Mouse (Mus musculus) neural tube, embryonic 15.5 days (tissue): ENCODE results near the gene Ptprd. TPM values are rescaled to one million over a fixed set of nuclear protein-coding genes. Genes with fewer than 3 reads are reported as not detected.
A peak's percentile ranks its signal among the peaks of the same experiment; 100 is the strongest.

Experiments used
- ATAC-seq: fragments of 200-750 bp; cut with Nextera tagmentation; 2 replicates; pipeline ENCODE4 v1.8.0; 2017; ENCODE audit warnings: mild to moderate bottlenecking, moderate TSS enrichment, moderate library complexity; ENCODE audit not compliant: low FRiP score
- H3K27ac ChIP-seq: fragments of 300-500 bp; sonication (generic); replicated peaks from 2 replicates; pipeline ENCODE4 v1.5.1; 2015; ENCODE audit warnings: mild to moderate bottlenecking, inconsistent platforms
- H3K27me3 ChIP-seq: fragments of 300-500 bp; sonication (generic); replicated peaks from 2 replicates; pipeline ENCODE4 v1.6.1; 2015; ENCODE audit warnings: inconsistent platforms
- H3K36me3 ChIP-seq: fragments of 300-500 bp; sonication (generic); 2 replicates; pipeline ENCODE4 v1.6.1; 2015; ENCODE audit warnings: inconsistent platforms
- H3K4me1 ChIP-seq: fragments of 300-500 bp; sonication (generic); 2 replicates; pipeline ENCODE4 v1.6.1; 2015; ENCODE audit warnings: inconsistent platforms
- H3K4me2 ChIP-seq: fragments of 300-500 bp; sonication (generic); 2 replicates; pipeline ENCODE4 v1.6.1; 2015; ENCODE audit warnings: inconsistent platforms, mild to moderate bottlenecking, moderate library complexity
- H3K4me3 ChIP-seq: fragments of 300-500 bp; sonication (generic); replicated peaks from 2 replicates; pipeline ENCODE4 v1.5.1; 2015; ENCODE audit warnings: mild to moderate bottlenecking, inconsistent platforms
- H3K9ac ChIP-seq: fragments of 300-500 bp; sonication (generic); replicated peaks from 2 replicates; pipeline ENCODE4 v1.6.1; 2015; ENCODE audit warnings: mild to moderate bottlenecking, inconsistent platforms
- H3K9me3 ChIP-seq: fragments of 300-500 bp; sonication (generic); replicated peaks from 2 replicates; pipeline ENCODE4 v1.6.1; 2016; ENCODE audit warnings: inconsistent platforms
- WGBS: fragments of 180-500 bp; shearing (Covaris S2); methylation state at CpG from one replicate; pipeline ENCODE4 v1.1.7; 2015; ENCODE audit warnings: mixed read lengths; 5-methylcytosine and 5-hydroxymethylcytosine counted together
- polyA plus RNA-seq: library from polyadenylated mRNA; unstranded; fragments of >200 nt; fragmentation: Nextera tagmentation; extraction: Ambion mirVana; gene quantifications from 2 replicates; pipeline ENCODE4 v1.2.1, GENCODE M21; 2015

Gene Ptprd
- polyA plus RNA-seq, 1 experiment from 2014 or later, result 96.1 TPM

GRCm38 (mm10) chr4:76244371-76244770 is 1967.4 kb downstream of the Ptprd start:
- H3K9me3 ChIP-seq, result no peaks in the 10 kb centered on the region
- no peaks in the 10 kb centered on the region for H3K36me3 ChIP-seq
- 29% methylated on average over 6 of the region's 6 CpGs for WGBS
- peak; percentile 21; the same call in 1 of the 2 replicates for ATAC-seq
- no peak overlapping the region for H3K27ac ChIP-seq
- peaks cover 21% of the 10 kb centered on the region for H3K4me1 ChIP-seq
- H3K4me3 ChIP-seq, result no peak overlapping the region
- H3K4me2 ChIP-seq, result no peak overlapping the region
- no peaks in the 10 kb centered on the region for H3K27me3 ChIP-seq
- no peak overlapping the region for H3K9ac ChIP-seq

DNA sequence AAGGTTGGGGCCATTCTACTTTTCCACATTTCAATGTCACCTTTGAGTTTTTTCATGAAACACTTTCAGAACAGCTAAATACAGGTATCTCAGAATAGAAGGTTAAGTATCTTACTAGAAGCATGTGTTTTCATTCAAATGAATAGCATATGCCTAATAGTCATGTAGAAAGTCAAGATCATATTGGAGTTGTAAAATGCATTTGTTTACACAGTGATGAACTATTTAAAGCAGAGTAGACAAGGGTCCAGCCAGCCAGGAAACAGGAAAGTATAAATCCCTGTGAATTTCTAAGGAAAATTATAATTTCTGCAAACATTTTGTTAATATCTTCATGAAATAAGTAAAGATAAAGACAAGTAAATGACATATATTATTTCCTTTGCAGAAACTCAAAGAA is 1970.2 kb downstream of the Ptprd start:
- H3K4me1 ChIP-seq, result peaks cover 40% of the 10 kb centered on the region
- no peak for ATAC-seq

DNA sequence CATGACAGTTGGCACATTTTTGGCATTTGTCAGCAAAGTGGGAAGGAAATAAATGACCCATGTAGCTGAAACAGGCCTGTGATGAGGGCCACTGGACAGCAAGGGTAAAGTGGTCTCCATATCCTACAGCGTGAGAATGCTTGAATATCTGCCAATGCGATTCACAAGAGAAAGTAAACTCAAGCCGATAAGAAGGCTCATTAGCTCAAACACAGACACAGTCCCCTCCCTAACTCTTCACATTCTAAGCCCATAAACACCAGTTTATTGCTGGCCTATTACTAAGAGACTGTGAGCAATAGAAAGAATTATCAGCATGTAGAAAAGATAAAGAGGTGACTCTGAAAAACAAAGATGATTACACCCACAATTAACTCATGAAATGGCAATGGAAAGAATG is 1970.6 kb downstream of the Ptprd start:
- WGBS, result 18% methylated on average over 3 of the region's 3 CpGs
- H3K4me2 ChIP-seq, result no peak overlapping the region
- H3K4me1 ChIP-seq, result peaks cover 40% of the 10 kb centered on the region
- no peaks in the 10 kb centered on the region for H3K27me3 ChIP-seq
- H3K9ac ChIP-seq, result no peak overlapping the region
- ATAC-seq, result peak; percentile 16; the same call in 1 of the 2 replicates
- no peak overlapping the region for H3K4me3 ChIP-seq
- H3K9me3 ChIP-seq, result no peaks in the 10 kb centered on the region
- 0 out of 2 replicates have a peak overlapping the region, but pooled peaks have one; percentile 39 for H3K27ac ChIP-seq
- H3K36me3 ChIP-seq, result no peaks in the 10 kb centered on the region

More for the DNA sequence above, 1970.2 kb downstream of the Ptprd start:
- no peak overlapping the region for H3K9ac ChIP-seq
- H3K27me3 ChIP-seq, result no peaks in the 10 kb centered on the region
- H3K4me3 ChIP-seq, result no peak overlapping the region
- H3K4me2 ChIP-seq, result no peak overlapping the region
- no peaks in the 10 kb centered on the region for H3K36me3 ChIP-seq
- H3K9me3 ChIP-seq, result no peaks in the 10 kb centered on the region
- no peak overlapping the region for H3K27ac ChIP-seq

- Histone ChIP-seq H3K4me2 (peak overlapping the region; percentile 41), H3K9ac (0 out of 2 replicates have a peak overlapping the region, but pooled peaks have one; percentile 5), H3K4me1 (peaks cover 36% of the 10 kb centered on the region), H3K27me3 (no peaks in the 10 kb centered on the region), H3K36me3 (no peaks in the 10 kb centered on the region), H3K27ac (peak overlapping the region; percentile 63), H3K9me3 (no peaks in the 10 kb centered on the region), H3K4me3 (peak overlapping the region; percentile 13; the same call in 1 of the 2 replicates)
- ATAC-seq, result peak; percentile 70
- WGBS, result 12% methylated on average over 5 of the region's 5 CpGs
Measured at GRCm38 (mm10) chr4:76239063-76239462, 1972.7 kb downstream of the Ptprd start.

- no peaks in the 10 kb centered on the region for H3K9me3 ChIP-seq
- H3K27ac ChIP-seq, result peak overlapping the region; percentile 63
- no peaks in the 10 kb centered on the region for H3K36me3 ChIP-seq
- 40% methylated on average over 5 of the region's 5 CpGs for WGBS
- H3K4me1 ChIP-seq, result peaks cover 36% of the 10 kb centered on the region
- 0 out of 2 replicates have a peak overlapping the region, but pooled peaks have one; percentile 5 for H3K9ac ChIP-seq
- peak overlapping the region; percentile 41 for H3K4me2 ChIP-seq
- H3K4me3 ChIP-seq, result no peak overlapping the region
- peak; percentile 49; the same call in 1 of the 2 replicates for ATAC-seq
- H3K27me3 ChIP-seq, result no peaks in the 10 kb centered on the region
Measured at GRCm38 (mm10) chr4:76238577-76238976, 1973.2 kb downstream of the Ptprd start.

DNA sequence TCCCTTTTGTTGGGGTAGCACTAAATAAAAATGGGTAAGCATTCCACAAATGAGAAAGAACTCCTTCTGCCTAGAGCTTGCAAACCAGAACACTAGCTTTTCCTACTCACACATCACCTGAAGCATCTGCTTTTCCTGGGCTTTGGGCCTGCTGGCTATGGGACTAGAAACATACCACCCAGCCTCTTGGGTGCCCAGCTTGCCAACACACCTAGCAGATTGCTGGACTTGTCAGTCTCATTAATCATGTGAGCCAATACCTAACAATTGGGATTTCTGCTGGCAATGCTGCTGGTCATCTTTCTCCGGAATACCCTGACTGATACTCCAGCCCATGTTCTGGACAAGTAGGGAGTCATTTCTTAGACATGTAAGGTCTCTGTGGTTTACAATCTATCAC is 1973.9 kb downstream of the Ptprd start:
- Histone ChIP-seq H3K9me3 (no peaks in the 10 kb centered on the region), H3K27ac (peak overlapping the region; percentile 58; the same call in 1 of the 2 replicates), H3K36me3 (no peaks in the 10 kb centered on the region), H3K27me3 (no peaks in the 10 kb centered on the region), H3K4me1 (peaks cover 36% of the 10 kb centered on the region), H3K4me3 (no peak overlapping the region), H3K9ac (no peak overlapping the region), H3K4me2 (no peak overlapping the region)
- no peak for ATAC-seq
- 68% methylated on average over 1 of the region's 1 CpGs for WGBS

GRCm38 (mm10) chr4:76223720-76224119 is 1988.0 kb downstream of the Ptprd start:
- H3K4me3 ChIP-seq, result no peak overlapping the region

DNA sequence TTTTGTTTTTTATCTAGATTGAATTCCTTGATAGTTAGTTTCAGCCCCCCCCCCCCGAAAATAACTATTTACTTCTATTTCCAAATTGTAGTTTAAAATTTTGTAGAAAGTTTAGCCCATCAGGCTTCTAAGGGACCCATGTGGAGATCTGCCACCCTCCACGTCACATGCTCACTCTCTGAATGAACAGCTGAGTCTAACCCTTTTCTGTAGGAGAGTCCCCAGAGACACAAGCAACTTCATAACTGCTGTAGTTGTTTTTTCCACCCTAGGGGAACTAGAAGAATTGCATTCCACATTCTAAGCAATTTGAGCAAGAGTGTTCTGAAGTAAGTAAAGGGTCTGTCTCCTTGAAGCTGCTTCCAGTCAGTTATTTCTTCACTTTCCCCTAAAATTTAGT is 1989.2 kb downstream of the Ptprd start:
- Histone ChIP-seq H3K36me3 (no peaks in the 10 kb centered on the region), H3K4me3 (no peak overlapping the region), H3K27ac (no peak overlapping the region), H3K9ac (no peak overlapping the region), H3K4me1 (no peaks in the 10 kb centered on the region), H3K9me3 (no peaks in the 10 kb centered on the region), H3K4me2 (no peak overlapping the region), H3K27me3 (no peaks in the 10 kb centered on the region)
- 58% methylated on average over 2 of the region's 2 CpGs for WGBS
- ATAC-seq, result no peak

More at GRCm38 (mm10) chr4:76223720-76224119, 1988.0 kb downstream of the Ptprd start:
- no peak overlapping the region for H3K4me2 ChIP-seq
- no peak overlapping the region for H3K9ac ChIP-seq
- no peak for ATAC-seq
- WGBS, result 35% methylated on average over 3 of the region's 3 CpGs
- H3K9me3 ChIP-seq, result no peaks in the 10 kb centered on the region
- H3K27ac ChIP-seq, result no peak overlapping the region
- no peaks in the 10 kb centered on the region for H3K36me3 ChIP-seq
- no peaks in the 10 kb centered on the region for H3K4me1 ChIP-seq
- no peaks in the 10 kb centered on the region for H3K27me3 ChIP-seq

DNA sequence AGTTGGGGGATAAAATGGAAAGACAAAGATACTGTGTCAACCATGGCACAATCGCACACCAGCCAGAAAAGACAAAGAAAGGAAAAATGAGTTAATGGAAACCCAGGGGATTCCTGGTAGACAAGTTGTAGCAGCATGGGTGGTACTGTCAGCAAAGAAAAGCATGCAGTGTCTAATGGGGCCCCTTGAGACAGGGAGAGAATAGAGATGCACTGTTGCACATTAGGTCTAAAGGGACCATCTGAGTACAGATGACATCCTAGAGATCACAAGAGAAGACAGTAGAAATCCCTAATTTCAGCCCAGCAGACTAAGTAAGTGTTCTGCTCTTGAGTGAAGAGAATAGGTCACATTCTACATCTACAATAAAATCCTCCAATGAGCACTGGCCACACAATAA is 1993.7 kb downstream of the Ptprd start:
- H3K4me2 ChIP-seq, result no peak overlapping the region
- 87% methylated on average over 1 of the region's 1 CpGs for WGBS

DNA sequence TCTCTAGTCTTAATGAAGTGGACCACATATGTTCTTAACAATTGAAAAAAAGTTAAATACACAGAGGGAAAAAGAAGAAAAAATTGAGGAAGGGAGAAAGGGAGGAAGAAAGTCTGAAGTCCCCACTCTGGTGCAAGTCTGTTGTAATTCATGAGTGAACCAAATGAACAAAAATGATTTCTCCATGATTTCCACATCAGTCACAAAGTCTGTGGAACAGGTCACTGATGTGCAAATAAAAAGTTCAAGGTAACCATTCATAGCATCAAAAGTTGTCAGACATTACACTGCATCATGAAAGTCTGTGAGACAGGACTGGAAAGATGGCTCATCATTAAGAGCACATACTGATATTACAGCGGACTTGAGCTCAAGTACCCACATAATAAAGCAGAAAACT is 1996.6 kb downstream of the Ptprd start:
- no peak overlapping the region for H3K4me2 ChIP-seq
- no peak overlapping the region for H3K27ac ChIP-seq
- H3K36me3 ChIP-seq, result no peaks in the 10 kb centered on the region
- no peak overlapping the region for H3K4me3 ChIP-seq
- H3K9me3 ChIP-seq, result no peaks in the 10 kb centered on the region
- ATAC-seq, result no peak
- no peak overlapping the region for H3K9ac ChIP-seq
- no peaks in the 10 kb centered on the region for H3K4me1 ChIP-seq
- 95% methylated on average over 1 of the region's 1 CpGs for WGBS
- H3K27me3 ChIP-seq, result no peaks in the 10 kb centered on the region

More for the DNA sequence above, 1993.7 kb downstream of the Ptprd start:
- Histone ChIP-seq H3K4me3 (no peak overlapping the region), H3K9ac (no peak overlapping the region), H3K36me3 (no peaks in the 10 kb centered on the region), H3K9me3 (no peaks in the 10 kb centered on the region), H3K27me3 (no peaks in the 10 kb centered on the region), H3K27ac (no peak overlapping the region), H3K4me1 (no peaks in the 10 kb centered on the region)
- no peak for ATAC-seq

GRCm38 (mm10) chr4:76199321-76199720 is 2012.4 kb downstream of the Ptprd start:
- Histone ChIP-seq H3K4me2 (no peak overlapping the region), H3K9me3 (no peaks in the 10 kb centered on the region), H3K27me3 (no peaks in the 10 kb centered on the region), H3K4me1 (no peaks in the 10 kb centered on the region), H3K36me3 (no peaks in the 10 kb centered on the region), H3K9ac (no peak overlapping the region), H3K27ac (no peak overlapping the region), H3K4me3 (no peak overlapping the region)
- 77% methylated on average over 1 of the region's 1 CpGs for WGBS
- ATAC-seq, result no peak

- H3K9me3 ChIP-seq, result no peaks in the 10 kb centered on the region
- no peaks in the 10 kb centered on the region for H3K36me3 ChIP-seq
- H3K4me2 ChIP-seq, result no peak overlapping the region
Measured at GRCm38 (mm10) chr4:76194762-76195161, 2017.0 kb downstream of the Ptprd start.

More at GRCm38 (mm10) chr4:76194762-76195161, 2017.0 kb downstream of the Ptprd start:
- H3K27ac ChIP-seq, result no peak overlapping the region
- ATAC-seq, result no peak
- no peak overlapping the region for H3K4me3 ChIP-seq
- no peak overlapping the region for H3K9ac ChIP-seq
- H3K4me1 ChIP-seq, result no peaks in the 10 kb centered on the region
- H3K27me3 ChIP-seq, result no peaks in the 10 kb centered on the region
- WGBS, result 93% methylated on average over 3 of the region's 3 CpGs
